Mouse (Mus musculus) stomach, embryonic 14.5 days (tissue): ENCODE measurements at regions not wholly inside any gene's neighbourhood (a gene's known extent, or its start where the extent isn't known, plus 50 kb on each side); places are given as distances from the start of the nearest gene placed in this dataset.

Experiments
- ATAC-seq: fragments of 200-750 bp; cut with Nextera tagmentation; 2 replicates; pipeline ENCODE4 v1.8.0; 2017; ENCODE audit warnings: low read depth, moderate TSS enrichment; ENCODE audit not compliant: insufficient number of reproducible peaks, insufficient read depth, low FRiP score
- H3K27ac ChIP-seq: fragments of 300-500 bp; sonication (generic); 2 replicates; pipeline ENCODE4 v1.5.1; 2014; ENCODE audit warnings: mild to moderate bottlenecking, low read length, moderate library complexity, mixed read lengths
- H3K27me3 ChIP-seq: fragments of 300-500 bp; sonication (generic); 2 replicates; pipeline ENCODE4 v1.6.1; 2014; ENCODE audit warnings: low read length, control low read depth, mixed read lengths; ENCODE audit not compliant: control insufficient read depth, insufficient read depth
- H3K36me3 ChIP-seq: fragments of 300-500 bp; sonication (generic); 2 replicates; pipeline ENCODE4 v1.6.1; 2014; ENCODE audit warnings: mild to moderate bottlenecking, control low read depth, low read length, moderate library complexity, mixed read lengths; ENCODE audit not compliant: control insufficient read depth, insufficient read depth
- H3K4me1 ChIP-seq: fragments of 300-500 bp; sonication (generic); 2 replicates; pipeline ENCODE4 v1.6.1; 2014; ENCODE audit warnings: low read length, control low read depth, mixed read lengths; ENCODE audit not compliant: control insufficient read depth, insufficient read depth
- H3K4me2 ChIP-seq: fragments of 300-500 bp; sonication (generic); replicated peaks from 2 replicates; pipeline ENCODE4 v1.6.1; 2014; ENCODE audit warnings: low read depth, low read length, control low read depth
- H3K4me3 ChIP-seq: fragments of 300-500 bp; sonication (generic); 2 replicates; pipeline ENCODE4 v1.5.1; 2014; ENCODE audit warnings: low read depth, low read length, control low read depth
- H3K9ac ChIP-seq: fragments of 300-500 bp; sonication (generic); replicated peaks from 2 replicates; pipeline ENCODE4 v1.6.1; 2014; ENCODE audit warnings: low read depth, mild to moderate bottlenecking, control low read depth, low read length, moderate library complexity, mixed read lengths
- H3K9me3 ChIP-seq: fragments of 300-500 bp; sonication (generic); 2 replicates; pipeline ENCODE4 v1.6.1; 2016; ENCODE audit warnings: low read depth, low read length, control low read depth; ENCODE audit not compliant: control insufficient read depth
- WGBS: fragments of 180-500 bp; shearing (Covaris S2); extraction: QIAGEN DNeasy Blood & Tissue Kit; methylation state at CpG from one replicate; pipeline ENCODE4 v1.1.7; 2014; 5-methylcytosine and 5-hydroxymethylcytosine counted together

GRCm38 (mm10) chr11:8215634-8216033 is 448.7 kb downstream of the Tns3 start:
- Histone ChIP-seq H3K27me3 (no peaks in the 10 kb centered on the region), H3K36me3 (no peaks in the 10 kb centered on the region), H3K4me3 (no peak overlapping the region), H3K4me1 (no peaks in the 10 kb centered on the region), H3K9me3 (no peaks in the 10 kb centered on the region), H3K4me2 (no peak overlapping the region), H3K9ac (no peak overlapping the region), H3K27ac (no peak overlapping the region)
- ATAC-seq, result no peak
- WGBS, result 76% methylated on average over 7 of the region's 7 CpGs

DNA sequence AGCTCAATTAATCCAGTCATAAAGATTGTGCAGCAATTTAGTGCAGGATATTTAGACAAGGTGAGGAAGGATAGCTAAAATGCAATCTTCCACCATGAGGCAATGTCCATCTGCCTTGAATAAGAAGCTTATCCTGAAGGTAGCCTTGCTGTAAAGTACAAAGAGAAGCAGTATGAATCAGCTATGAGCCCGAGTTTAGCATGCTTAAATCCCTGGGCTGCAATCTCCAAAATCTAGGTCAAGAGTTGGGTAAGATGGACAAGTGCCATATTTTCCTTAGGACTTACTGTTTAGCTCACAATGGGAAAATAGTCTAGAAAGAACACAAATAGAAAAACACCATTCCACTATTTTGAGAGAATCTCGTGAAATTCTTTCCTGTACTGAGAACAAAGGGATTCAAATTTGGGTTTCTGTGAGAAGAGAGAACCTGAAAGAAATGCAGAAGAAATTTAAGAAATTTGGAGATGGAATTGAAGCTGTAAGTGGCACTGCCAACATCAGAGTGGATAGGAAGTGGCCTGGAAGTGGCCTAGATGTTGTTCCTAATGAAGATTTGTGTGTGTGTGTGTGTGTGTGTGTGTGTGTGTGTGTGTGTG is 449.9 kb downstream of the Tns3 start:
- H3K4me2 ChIP-seq, result no peak overlapping the region
- no peaks in the 10 kb centered on the region for H3K9me3 ChIP-seq
- H3K4me1 ChIP-seq, result no peaks in the 10 kb centered on the region
- H3K4me3 ChIP-seq, result no peak overlapping the region
- H3K9ac ChIP-seq, result no peak overlapping the region
- H3K36me3 ChIP-seq, result no peaks in the 10 kb centered on the region
- no peak for ATAC-seq
- H3K27me3 ChIP-seq, result no peaks in the 10 kb centered on the region
- 66% methylated on average over 2 of the region's 2 CpGs for WGBS
- H3K27ac ChIP-seq, result no peak overlapping the region

- Histone ChIP-seq H3K4me1 (no peaks in the 10 kb centered on the region), H3K9me3 (no peaks in the 10 kb centered on the region), H3K36me3 (no peaks in the 10 kb centered on the region), H3K9ac (no peak overlapping the region), H3K4me2 (no peak overlapping the region), H3K27ac (no peak overlapping the region), H3K4me3 (no peak overlapping the region), H3K27me3 (no peaks in the 10 kb centered on the region)
- no peak for ATAC-seq
- 90% methylated on average over 3 of the region's 3 CpGs for WGBS
These were observed 451.2 kb downstream of the Tns3 start for GRCm38 (mm10) chr11:8213130-8213529.

GRCm38 (mm10) chr11:8212714-8213113 is 451.6 kb downstream of the Tns3 start:
- Histone ChIP-seq H3K36me3 (no peaks in the 10 kb centered on the region), H3K9me3 (no peaks in the 10 kb centered on the region), H3K9ac (no peak overlapping the region), H3K27ac (no peak overlapping the region), H3K27me3 (no peaks in the 10 kb centered on the region), H3K4me1 (no peaks in the 10 kb centered on the region), H3K4me3 (no peak overlapping the region), H3K4me2 (no peak overlapping the region)
- WGBS, result 73% methylated on average over 4 of the region's 4 CpGs
- ATAC-seq, result no peak

DNA sequence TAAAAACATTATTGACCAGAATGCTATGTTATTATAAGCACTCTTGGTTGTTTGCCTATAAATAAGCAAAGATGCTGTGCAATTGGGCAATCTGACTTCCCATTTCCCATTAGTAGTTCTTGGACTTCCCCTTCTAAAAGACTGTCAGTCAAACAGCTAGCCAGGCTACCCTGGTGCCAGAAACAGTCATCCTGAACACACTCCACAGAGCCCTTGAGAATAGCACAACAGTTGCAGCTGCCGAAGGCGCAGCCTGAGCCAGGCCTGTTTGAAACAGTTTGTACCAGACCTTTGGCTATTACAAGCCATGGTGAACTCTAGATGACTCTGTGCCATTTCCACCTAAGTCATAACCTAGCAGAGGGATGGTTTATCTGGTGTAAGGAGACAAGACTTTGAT is 455.3 kb downstream of the Tns3 start:
- no peak overlapping the region for H3K4me2 ChIP-seq

GRCm38 (mm10) chr11:8199293-8199692 is 465.0 kb downstream of the Tns3 start:
- WGBS, result 74% methylated on average over 8 of the region's 8 CpGs
- no peaks in the 10 kb centered on the region for H3K27me3 ChIP-seq
- H3K36me3 ChIP-seq, result no peaks in the 10 kb centered on the region
- no peak overlapping the region for H3K4me2 ChIP-seq
- no peaks in the 10 kb centered on the region for H3K9me3 ChIP-seq
- ATAC-seq, result no peak
- no peak overlapping the region for H3K27ac ChIP-seq
- H3K9ac ChIP-seq, result no peak overlapping the region
- no peak overlapping the region for H3K4me3 ChIP-seq
- H3K4me1 ChIP-seq, result no peaks in the 10 kb centered on the region

More for the DNA sequence above, 455.3 kb downstream of the Tns3 start:
- Histone ChIP-seq H3K27me3 (no peaks in the 10 kb centered on the region), H3K4me1 (no peaks in the 10 kb centered on the region), H3K4me3 (no peak overlapping the region), H3K9ac (no peak overlapping the region), H3K9me3 (no peaks in the 10 kb centered on the region), H3K36me3 (no peaks in the 10 kb centered on the region), H3K27ac (no peak overlapping the region)
- WGBS, result 85% methylated on average over 2 of the region's 2 CpGs
- ATAC-seq, result no peak
